26 mouse cellular contexts compared by ENCODE assay signal in the genomic region with DNA sequence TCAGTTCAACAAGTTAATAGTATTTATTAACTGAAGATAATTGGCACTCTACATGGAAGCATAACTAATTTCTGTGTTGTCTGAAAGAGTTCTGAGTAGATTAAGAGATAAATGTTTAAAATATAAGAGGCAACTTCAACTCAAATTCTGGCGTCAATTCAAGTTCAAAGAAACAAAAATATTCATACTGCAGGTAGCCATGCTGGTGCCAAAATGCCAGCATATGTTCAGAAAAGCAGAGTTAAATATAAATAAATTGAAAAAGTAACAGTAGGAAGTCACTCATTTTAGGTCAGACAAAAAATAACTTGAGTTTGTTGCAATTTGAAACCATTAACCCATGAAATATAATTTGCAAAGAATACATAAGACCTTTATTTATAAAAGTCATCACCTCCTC.
"Had no signal": no experiment of that assay in that cellular context is flagged by ENCODE, and none has a peak within 500 bp of the region (broad histone marks: within the 10 kb centered on the region; RNA-seq: fewer than 3 reads in every experiment).

No protein-coding gene starts in this region.

- DNase-seq: heart, postnatal 10 days; heart, postnatal 14 days; heart, postnatal 36 days; heart, postnatal 4 days; kidney, adult 11 months; kidney, adult 18-20 months; kidney, adult 8-10 months; kidney, postnatal 10 days; kidney, postnatal 14 days; kidney, postnatal 25 days; kidney, postnatal 36 days; kidney, postnatal 4 days; layer of hippocampus, adult 9-11 months; layer of hippocampus, postnatal 36 days had no signal

- H3K27ac ChIP-seq: heart, embryonic 15.5 days; hindbrain, embryonic 10.5 days; hindbrain, embryonic 12.5 days; hindbrain, embryonic 13.5 days; hindbrain, embryonic 14.5 days; hindbrain, embryonic 15.5 days; hindbrain, postnatal 0 days; intestine, embryonic 15.5 days; kidney, embryonic 15.5 days; kidney, postnatal 0 days; layer of hippocampus, adult 2 months; left cerebral cortex, adult 2 months had no signal

- H3K4me3 ChIP-seq: heart, embryonic 15.5 days; hindbrain, embryonic 10.5 days; hindbrain, embryonic 12.5 days; hindbrain, embryonic 13.5 days; hindbrain, embryonic 15.5 days; intestine, embryonic 15.5 days; kidney, embryonic 15.5 days; layer of hippocampus, adult 2 months; left cerebral cortex, adult 2 months had no signal

- H3K4me1 ChIP-seq: heart, embryonic 15.5 days; hindbrain, embryonic 10.5 days; hindbrain, embryonic 12.5 days; hindbrain, embryonic 13.5 days; hindbrain, embryonic 15.5 days; intestine, embryonic 15.5 days; kidney, embryonic 15.5 days had no signal

- H3K27me3 ChIP-seq: heart, embryonic 15.5 days; hindbrain, embryonic 12.5 days; hindbrain, embryonic 13.5 days; hindbrain, embryonic 15.5 days; intestine, embryonic 15.5 days; kidney, embryonic 15.5 days had no signal
